Mouse (Mus musculus): Measurements from ENCODE around the gene Dnah2. TPM values are rescaled to one million over a fixed set of nuclear protein-coding genes. Genes with fewer than 3 reads are reported as not detected.

Dnah2 gene
- polyA plus RNA-seq, 1 experiment from 2014 or later: 1.3 TPM

DNA sequence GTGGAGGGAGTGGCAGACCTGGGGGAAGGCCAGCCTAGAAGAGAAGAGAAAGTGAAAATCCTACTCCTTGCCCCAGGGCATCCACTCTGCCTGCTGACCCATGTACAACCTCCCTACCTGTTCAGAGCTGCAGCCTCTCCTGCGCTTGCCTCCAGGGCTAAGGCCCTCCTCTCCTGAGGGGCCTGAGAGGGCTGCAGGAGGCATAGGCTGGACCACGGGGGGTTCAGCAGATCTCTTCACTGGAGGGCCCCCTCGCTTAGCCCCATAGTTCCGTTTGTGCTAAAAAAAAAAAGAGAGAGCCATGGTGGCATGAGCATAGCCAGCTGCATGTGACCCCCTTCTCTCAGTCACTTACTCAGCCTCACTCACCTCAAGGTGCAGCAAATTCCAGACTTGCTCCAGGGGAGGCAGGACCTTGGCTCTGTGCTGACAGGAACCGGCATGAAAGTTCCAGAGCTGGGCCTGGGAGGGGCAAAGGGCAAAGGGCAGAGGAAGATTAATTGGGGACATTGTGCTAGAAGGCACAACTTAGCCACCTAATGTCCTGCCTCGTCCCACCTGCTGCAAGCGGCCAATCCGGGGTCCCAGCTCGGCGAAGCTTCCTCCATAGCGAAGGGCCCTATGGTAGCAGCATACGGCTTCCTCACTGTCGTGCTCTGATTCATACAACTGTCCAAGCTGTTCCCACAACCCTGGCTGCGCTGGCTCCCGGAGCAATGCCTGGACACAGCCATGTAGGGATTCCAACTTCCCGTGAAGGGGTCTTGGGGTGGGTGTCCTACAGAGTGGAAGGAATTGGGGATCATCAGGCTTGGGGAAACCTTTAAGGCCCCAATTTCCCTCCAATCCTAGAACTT lies 141.8 kb downstream of the Dnah2 start:
- Histone ChIP-seq H3K9ac (replicated peaks; ENCODE audit: low read depth) (no peak overlapping the region), H3K27me3 (replicated peaks; ENCODE audit: insufficient read depth, low read length) (no peaks in the 10 kb centered on the region), H3K4me2 (replicated peaks; ENCODE audit: low read depth, low read length) (no peak overlapping the region), H3K4me1 (ENCODE audit: insufficient read depth, low read depth, low read length) (peaks cover 9% of the 10 kb centered on the region), H3K36me3 (ENCODE audit: insufficient read depth, low read length) (peaks cover 44% of the 10 kb centered on the region), H3K9me3 (ENCODE audit: low read length) (no peaks in the 10 kb centered on the region), H3K27ac (ENCODE audit: low read length) (no peak overlapping the region), H3K4me3 (ENCODE audit: low read depth, low read length) (no peak overlapping the region)
- ATAC-seq (no peak), DNase-seq (ENCODE audit: low spot score) (no peak)
- TF ChIP-seq CTCF (IDR thresholded peaks at IDR 0.05) (no peak), EP300 (IDR thresholded peaks at IDR 0.05) (no peak)
- 85% methylated on average over 16 of the region's 16 CpGs for WGBS

DNA sequence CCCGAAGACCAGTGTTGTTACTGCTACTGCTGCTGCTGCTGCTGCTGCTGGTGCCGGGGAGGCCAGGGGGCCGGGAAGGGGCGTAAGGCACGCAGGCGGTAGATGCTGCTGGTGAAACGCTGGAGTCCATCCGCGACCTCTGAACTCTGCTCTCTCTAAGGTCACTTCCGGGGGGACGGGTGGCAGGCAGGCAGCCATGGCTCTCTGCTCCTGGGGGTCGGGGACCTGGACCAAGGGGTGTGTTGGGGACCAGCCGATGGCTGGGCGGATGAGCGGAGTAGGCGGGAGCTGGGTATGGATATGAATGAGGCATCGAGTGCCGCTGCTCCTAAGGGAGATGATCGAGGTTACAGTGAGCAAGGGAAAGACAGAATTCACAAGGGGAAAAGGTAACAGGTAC lies 142.6 kb downstream of the Dnah2 start:
- no peak for ATAC-seq
- Histone ChIP-seq H3K9me3 (ENCODE audit: low read length) (no peaks in the 10 kb centered on the region), H3K27ac (ENCODE audit: low read length) (no peak overlapping the region), H3K27me3 (replicated peaks; ENCODE audit: insufficient read depth, low read length) (no peaks in the 10 kb centered on the region), H3K4me1 (ENCODE audit: insufficient read depth, low read depth, low read length) (peaks cover 5% of the 10 kb centered on the region), H3K4me2 (replicated peaks; ENCODE audit: low read depth, low read length) (no peak overlapping the region), H3K4me3 (ENCODE audit: low read depth, low read length) (no peak overlapping the region), H3K9ac (replicated peaks; ENCODE audit: low read depth) (no peak overlapping the region), H3K36me3 (ENCODE audit: insufficient read depth, low read length) (peaks cover 47% of the 10 kb centered on the region)
- 90% methylated on average over 19 of the region's 19 CpGs for WGBS
- TF ChIP-seq CTCF (IDR thresholded peaks at IDR 0.05): no peak
- no peak for TF ChIP-seq EP300 (IDR thresholded peaks at IDR 0.05)
- no peak for DNase-seq (ENCODE audit: low spot score)

DNA sequence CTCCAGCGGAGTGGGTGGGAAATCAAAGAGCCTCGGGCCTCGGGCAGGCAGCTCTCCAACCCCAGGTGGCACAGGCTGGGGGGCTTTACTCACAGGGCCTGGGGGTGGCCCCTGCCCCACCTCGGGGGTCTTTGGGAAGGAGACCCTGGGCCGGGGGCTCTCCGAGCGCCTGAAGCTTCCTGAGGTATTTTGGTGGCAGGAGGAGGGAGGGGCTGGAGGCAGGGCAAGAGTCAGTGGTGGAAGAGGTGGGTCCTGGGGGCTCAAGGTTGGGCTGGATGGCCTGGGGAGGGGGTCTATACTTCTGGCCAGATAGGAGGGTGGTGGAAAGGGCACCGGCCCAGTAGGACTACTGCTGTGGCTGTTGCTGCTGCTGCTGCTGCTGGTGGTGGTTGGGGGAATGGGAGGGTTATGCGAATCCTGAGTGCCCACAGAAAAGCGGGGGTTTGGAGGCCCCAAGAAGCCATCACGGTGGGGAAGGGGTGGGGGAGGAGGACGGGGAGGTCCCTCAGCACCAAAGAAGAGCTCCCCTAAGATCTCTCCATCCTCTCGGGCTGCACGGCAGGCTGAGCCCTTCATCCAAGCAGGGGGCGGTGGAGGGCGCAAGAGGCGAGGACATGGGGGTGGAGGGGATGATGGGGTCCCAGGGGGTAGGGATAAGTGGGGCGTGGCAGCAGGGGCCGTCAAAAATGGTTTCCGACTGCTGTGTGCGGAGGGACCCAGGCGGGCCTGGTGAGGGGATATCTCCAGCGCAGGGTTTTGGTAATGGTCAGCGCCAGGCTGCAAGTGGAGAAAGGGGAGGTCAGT lies 143.3 kb downstream of the Dnah2 start:
- Histone ChIP-seq H3K36me3 (ENCODE audit: insufficient read depth, low read length) (peaks cover 47% of the 10 kb centered on the region), H3K4me2 (replicated peaks; ENCODE audit: low read depth, low read length) (no peak overlapping the region), H3K27me3 (replicated peaks; ENCODE audit: insufficient read depth, low read length) (no peaks in the 10 kb centered on the region)

DNA sequence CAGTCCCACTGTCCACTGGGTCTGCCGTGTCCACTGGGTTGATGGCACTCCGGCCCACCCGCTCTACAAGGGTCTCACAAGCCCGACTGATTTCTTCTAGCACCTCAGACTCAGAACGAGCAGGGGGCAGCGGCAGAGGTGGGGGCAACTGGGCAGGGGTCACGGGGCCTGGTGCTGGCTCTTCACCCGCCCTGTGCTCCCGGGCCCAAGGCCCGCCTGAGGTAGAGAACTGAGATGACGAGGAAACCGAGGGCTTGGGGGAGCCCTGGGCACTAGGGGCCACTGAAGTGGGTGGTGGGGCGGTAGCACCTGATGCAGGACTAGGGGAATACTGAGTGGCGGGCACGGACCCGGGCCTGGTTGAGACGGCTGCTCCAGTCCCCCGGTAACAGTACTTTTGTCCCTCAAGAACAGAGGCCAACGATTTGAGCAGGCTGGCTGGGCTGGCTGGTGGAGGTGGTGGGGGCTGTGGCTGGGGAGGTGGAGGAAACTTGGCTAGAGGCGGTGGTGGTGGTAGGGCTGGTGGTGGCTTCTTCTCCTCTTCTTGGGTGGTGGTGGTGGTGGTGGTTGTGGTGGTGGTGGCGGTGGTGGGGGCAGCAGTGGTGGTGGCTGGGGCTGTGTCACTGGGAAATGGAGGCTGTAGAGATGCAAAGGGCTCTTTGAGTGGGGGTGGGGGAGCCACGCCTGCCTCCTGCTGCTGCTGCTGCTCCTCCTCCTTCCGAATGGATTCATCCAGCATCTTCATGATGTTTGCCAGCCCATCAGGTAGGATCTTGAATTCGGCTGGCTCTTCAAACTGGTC lies 144.1 kb downstream of the Dnah2 start:
- Histone ChIP-seq H3K4me3 (ENCODE audit: low read depth, low read length) (no peak overlapping the region), H3K27ac (ENCODE audit: low read length) (no peak overlapping the region), H3K4me2 (replicated peaks; ENCODE audit: low read depth, low read length) (no peak overlapping the region), H3K4me1 (ENCODE audit: insufficient read depth, low read depth, low read length) (peaks cover 5% of the 10 kb centered on the region), H3K36me3 (ENCODE audit: insufficient read depth, low read length) (peaks cover 49% of the 10 kb centered on the region), H3K9me3 (ENCODE audit: low read length) (no peaks in the 10 kb centered on the region), H3K9ac (replicated peaks; ENCODE audit: low read depth) (no peak overlapping the region), H3K27me3 (replicated peaks; ENCODE audit: insufficient read depth, low read length) (no peaks in the 10 kb centered on the region)
- 87% methylated on average over 23 of the region's 24 CpGs for WGBS
- no peak for DNase-seq (ENCODE audit: low spot score)
- no peak for ATAC-seq
- TF ChIP-seq EP300 (IDR thresholded peaks at IDR 0.05) (no peak), CTCF (IDR thresholded peaks at IDR 0.05) (no peak)

More for the DNA sequence above, 143.3 kb downstream of the Dnah2 start:
- no peak for ATAC-seq
- no peak for TF ChIP-seq EP300 (IDR thresholded peaks at IDR 0.05)
- no peak for TF ChIP-seq CTCF (IDR thresholded peaks at IDR 0.05)
- peaks cover 5% of the 10 kb centered on the region for H3K4me1 ChIP-seq (ENCODE audit: insufficient read depth, low read depth, low read length)
- H3K4me3 ChIP-seq (ENCODE audit: low read depth, low read length): no peak overlapping the region
- H3K9me3 ChIP-seq (ENCODE audit: low read length): no peaks in the 10 kb centered on the region
- H3K27ac ChIP-seq (ENCODE audit: low read length): no peak overlapping the region
- no peak for DNase-seq (ENCODE audit: low spot score)
- no peak overlapping the region for H3K9ac ChIP-seq (replicated peaks; ENCODE audit: low read depth)
- 89% methylated on average over 24 of the region's 24 CpGs for WGBS

DNA sequence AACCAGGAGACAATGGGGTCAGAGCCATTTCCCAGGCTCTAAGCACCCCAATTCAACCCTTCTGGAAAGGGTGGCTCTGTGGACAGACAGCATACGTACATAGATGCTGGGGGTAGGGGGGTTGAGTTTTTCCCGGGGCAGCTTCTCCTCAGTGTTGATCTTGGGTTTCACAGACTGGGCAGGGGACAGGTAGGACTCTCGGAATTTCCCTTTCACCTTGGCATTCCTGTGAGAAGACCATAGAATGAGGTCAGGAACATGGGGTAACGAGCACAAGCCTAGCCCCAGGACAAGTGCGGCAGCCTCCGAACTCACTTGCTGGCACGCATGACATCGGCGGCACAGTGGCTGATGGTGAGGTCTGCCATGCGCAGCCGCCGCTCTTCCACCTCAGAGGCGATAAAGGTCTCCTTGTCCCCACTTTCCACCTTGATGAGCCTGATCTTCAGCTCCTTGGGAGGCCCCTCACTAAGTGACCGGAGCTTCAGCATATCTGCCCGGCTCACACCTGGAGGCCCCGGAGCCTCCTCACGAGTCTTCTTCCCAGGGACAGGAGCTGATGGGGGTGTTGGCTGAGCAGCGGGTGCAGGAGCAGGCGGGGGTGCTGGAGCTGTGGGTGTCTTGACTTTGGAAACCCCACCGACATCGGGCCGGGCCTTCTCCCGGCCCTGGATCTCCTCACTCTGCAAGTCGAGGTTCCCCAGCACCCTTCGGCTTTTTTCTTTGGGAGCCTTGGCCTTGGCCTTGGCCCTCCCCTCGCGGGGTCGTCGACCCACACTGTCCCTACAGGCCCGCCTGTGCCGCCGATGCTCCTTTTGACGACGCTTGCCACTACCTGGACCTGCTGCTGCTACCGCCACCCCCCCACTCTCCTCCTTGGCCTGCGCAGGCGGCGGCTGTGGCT lies 145.0 kb downstream of the Dnah2 start:
- no peak overlapping the region for H3K4me2 ChIP-seq (replicated peaks; ENCODE audit: low read depth, low read length)

More for the DNA sequence above, 145.0 kb downstream of the Dnah2 start:
- no peak overlapping the region for H3K27ac ChIP-seq (ENCODE audit: low read length)
- no peak overlapping the region for H3K4me3 ChIP-seq (ENCODE audit: low read depth, low read length)
- DNase-seq (ENCODE audit: low spot score) (no peak), ATAC-seq (no peak)
- H3K9me3 ChIP-seq (ENCODE audit: low read length): no peaks in the 10 kb centered on the region
- peaks cover 5% of the 10 kb centered on the region for H3K4me1 ChIP-seq (ENCODE audit: insufficient read depth, low read depth, low read length)
- TF ChIP-seq CTCF (IDR thresholded peaks at IDR 0.05): no peak
- TF ChIP-seq EP300 (IDR thresholded peaks at IDR 0.05): no peak
- H3K36me3 ChIP-seq (ENCODE audit: insufficient read depth, low read length): peaks cover 53% of the 10 kb centered on the region
- H3K9ac ChIP-seq (replicated peaks; ENCODE audit: low read depth): no peak overlapping the region
- 91% methylated on average over 38 of the region's 38 CpGs for WGBS
- H3K27me3 ChIP-seq (replicated peaks; ENCODE audit: insufficient read depth, low read length): no peaks in the 10 kb centered on the region

Data from lung, postnatal 0 days (tissue).